Mouse (Mus musculus) kidney, postnatal 14 days (tissue): ENCODE results near the gene Ccdc51.

Experiments used
- DNase-seq: peaks from one replicate; pipeline ENCODE4 v3.0.0; 2022; ENCODE audit warnings: mixed read lengths

Gene Ccdc51

DNA sequence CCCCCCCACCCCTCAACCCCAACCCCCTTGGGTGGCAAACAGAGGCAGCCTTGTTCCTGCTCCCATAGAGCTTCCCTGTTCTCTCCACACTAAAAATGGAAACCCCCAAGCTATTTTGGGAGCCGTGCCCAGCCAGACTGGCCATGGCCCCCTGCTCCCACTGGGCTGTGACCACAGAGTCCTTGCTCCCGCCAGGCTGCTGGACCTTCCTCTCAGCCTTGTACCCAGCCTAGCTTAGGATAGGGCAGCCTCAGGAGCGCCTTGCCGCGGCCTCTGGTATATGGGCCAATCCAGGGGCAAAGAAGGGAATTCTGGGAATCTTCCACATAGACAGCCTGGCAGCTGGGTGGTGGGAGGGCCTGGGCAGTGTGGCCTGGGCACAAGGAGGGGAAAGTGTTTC, 15.5 kb downstream of the Ccdc51 start:
- peak; percentile 61 for DNase-seq

DNA sequence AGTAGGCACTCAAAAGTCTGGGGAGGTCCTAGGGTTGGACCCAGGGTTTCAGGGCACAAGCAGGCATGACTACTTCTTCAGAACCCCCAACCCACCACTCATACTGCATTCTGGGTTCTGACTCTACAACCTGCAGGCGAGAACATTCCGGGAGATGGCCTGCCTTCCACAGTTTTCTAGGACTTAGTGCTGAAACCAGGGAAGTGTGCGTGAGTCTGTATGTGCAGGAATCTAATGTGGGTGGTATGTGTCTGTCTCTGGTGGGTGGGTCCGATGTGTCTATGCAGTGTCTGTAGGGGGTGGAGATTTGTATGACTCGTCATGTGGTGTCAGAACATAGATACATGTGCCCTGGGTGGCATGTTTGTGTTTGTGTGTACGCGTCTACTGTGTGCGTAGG, 16.1 kb downstream of the Ccdc51 start:
- no peak for DNase-seq

DNA sequence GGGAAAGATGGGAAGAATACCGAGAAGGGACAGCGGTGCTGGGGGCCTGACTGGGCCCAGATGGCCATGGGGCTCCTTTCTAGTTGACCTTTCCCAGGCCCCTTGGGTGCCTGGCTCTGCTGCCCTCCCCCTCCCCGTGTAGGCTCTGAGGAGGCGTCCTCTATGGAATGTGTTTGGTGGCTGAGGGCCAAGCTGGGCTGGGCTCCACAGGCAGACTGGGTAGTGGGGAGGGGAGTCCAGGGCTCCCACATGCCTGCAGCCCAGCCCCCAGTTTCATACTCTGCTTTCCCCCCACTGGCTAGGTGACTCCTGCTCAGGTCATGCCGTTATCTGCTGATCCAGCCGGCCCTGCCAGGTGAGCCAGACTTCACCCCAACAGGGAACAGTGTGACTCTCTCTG, 16.7 kb downstream of the Ccdc51 start:
- peak; percentile 90 for DNase-seq

DNA sequence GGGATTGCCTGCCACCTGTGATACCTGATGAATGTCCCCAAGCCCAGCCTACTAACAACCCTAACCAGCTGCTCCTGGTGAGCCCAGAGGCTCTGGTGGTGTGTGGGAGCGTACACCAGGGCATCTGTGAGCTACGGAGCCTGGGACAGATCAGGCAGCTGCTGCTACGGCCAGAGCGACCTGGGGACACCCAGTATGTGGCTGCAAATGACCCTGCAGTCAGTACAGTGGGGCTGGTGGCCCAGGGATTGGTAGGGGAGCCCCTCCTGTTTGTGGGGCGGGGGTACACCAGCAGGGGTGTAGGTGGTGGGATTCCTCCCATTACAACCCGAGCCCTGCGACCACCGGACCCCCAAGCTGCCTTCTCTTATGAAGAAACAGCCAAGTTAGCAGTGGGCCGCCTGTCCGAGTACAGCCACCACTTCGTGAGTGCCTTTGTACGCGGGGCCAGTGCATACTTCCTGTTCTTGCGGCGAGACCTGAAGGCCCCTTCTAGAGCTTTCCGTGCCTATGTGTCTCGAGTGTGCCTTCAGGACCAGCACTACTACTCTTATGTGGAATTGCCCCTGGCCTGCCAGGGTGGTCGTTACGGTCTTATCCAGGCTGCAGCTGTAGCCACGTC, 18.1 kb downstream of the Ccdc51 start:
- no peak for DNase-seq

DNA sequence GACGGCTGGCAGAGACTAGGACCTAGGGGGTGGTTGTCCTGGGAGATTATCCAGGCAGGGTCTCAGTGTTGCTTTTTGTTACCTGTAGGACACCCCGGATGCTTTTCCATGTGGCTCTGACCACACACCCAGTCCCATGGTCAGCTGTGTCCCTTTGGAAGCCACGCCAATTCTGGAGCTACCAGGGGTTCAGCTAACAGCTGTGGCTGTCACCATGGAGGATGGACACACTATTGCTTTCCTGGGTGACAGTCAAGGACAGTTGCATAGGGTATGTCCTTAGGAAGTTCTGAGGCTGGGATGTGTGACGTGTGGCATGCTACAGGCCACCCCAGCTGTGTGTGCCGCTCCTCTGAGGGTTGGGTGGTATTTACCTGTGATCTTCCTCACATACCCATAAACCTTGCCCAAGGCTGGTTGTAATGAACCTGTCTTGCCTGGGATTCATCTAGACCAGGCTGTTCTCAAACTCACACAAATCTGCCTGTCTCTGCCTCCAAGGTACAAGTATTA, 19.7 kb downstream of the Ccdc51 start:
- no peak for DNase-seq

DNA sequence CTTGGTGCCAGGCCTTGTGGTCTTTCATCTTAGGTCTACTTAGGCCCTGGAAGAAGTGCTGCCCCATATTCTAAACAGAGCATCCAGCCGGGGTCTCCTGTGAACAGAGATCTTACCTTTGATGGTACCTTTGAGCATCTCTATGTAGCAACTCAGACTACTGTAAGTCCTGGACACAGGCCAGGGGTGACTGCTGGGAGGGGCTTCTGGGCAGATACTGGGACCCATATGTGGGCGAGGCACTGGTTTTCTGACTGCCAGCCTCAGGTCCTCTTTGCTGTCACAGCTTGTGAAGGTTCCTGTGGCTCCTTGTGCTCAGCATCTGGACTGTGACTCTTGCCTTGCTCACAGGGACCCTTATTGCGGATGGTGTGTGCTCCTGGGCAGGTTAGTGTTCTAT, 20.2 kb downstream of the Ccdc51 start:
- no peak for DNase-seq

DNA sequence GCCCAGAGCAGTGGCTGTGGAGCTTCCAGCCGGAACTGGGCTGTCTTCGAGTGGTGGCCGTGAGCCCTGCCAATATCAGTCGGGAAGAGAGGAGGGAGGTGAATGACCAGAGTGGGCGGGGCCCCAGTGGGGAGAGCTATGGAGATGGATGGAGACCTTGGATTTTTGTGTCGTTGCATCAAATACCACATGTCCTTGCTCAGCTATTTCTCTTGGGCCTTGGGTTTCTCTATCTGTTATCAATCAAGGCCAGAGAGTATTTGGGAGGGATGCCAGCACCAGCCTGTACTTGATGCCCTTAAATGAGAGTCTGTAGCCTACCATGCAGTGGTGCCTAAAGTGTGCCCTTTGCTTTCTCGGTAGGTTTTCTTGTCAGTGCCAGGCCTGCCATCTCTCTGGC, 21.0 kb downstream of the Ccdc51 start:
- no peak for DNase-seq

DNA sequence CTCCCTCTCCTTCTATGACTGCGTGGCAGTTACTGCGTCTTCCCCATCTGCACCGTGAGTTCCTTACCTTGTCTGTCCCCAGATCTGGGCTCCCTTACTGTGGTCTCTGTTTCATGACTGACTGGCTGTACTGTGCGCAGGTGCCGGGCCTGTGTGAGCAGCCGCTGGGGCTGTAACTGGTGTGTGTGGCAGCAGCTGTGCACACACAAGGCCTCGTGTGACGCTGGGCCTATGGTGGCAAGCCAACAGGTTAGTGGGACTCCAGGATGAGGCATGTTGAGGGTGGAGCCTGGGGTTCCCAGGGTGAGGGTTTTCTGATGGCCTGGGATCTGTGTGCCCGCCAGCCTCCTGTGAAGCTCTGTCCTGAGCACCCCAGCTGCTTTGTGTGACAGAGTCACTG, 21.8 kb downstream of the Ccdc51 start:
- DNase-seq, result no peak

DNA sequence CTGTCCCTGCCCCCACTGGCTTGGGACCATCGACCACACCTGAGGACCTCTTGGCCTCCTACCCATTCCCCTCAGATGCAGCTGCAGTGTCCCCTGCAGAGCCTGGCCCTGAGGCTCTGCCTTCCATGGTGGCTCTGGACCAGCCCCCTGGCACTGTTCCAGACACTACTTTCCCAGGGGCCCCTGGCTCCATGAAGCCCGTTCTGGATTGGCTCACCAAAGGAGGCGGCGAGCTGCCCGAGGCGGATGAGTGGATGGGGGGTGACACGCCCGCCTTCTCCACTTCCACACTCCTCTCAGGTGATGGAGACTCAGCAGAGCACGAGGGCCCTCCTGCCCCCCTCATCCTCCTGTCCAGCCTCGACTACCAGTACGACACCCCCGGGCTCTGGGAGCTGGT, 22.7 kb downstream of the Ccdc51 start:
- DNase-seq, result peak; percentile 43

DNA sequence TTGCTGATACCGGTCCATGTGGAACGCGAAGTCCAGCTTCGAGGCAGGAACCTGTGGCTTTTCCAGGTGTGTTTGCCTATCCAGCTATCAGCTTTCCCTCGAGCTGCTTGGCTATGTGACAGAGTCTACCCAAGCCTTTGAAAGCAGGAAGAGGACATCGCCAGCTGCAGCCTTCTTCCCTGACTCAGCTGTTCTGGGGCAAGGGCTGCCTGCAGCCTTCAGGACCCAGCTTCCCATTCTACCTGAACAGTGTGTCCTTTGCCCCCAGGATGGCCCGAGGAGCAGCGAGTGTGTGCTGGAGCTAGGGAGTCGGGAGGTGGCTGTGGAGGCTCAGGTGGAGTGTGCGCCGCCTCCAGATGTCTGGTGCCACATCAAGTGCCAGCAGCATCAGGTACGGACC, 23.4 kb downstream of the Ccdc51 start:
- no peak for DNase-seq

DNA sequence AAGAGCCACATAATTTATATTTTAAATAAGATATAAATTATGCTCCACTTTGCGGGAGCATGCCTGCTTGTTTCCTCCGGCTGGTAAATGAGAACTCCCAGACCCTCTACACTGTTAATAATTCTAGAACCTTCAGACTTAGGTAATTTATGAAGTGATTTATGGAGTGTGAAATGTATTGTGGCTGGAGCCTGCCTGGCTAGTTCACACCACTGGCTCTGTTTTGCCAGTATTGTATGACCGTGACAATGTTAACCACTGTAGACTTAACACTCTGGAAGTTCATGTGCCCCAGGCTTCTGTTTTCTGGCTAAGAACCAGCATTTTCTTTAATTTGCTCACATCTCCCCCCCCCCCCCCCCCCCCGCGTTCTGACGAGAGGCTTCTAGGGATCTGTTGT, 25.0 kb downstream of the Ccdc51 start:
- DNase-seq, result no peak

DNA sequence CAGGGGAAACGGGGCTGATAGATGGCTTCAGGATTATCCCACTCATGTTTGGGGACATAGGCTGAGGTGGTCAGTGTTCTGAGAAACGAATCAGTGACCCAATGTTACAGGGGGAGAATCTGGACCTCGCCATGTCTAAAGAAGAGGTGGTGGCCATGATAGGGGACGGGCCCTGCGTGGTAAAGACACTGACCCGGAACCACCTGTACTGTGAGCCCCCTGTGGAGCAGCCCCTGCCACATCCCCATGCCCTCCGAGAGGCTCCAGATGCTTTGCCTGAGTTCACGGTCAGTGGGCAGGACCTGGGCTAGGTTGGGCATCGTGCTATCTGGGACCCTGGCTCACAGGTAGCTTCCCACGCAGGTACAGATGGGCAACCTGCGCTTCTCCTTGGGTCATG, 27.9 kb downstream of the Ccdc51 start:
- DNase-seq, result no peak

DNA sequence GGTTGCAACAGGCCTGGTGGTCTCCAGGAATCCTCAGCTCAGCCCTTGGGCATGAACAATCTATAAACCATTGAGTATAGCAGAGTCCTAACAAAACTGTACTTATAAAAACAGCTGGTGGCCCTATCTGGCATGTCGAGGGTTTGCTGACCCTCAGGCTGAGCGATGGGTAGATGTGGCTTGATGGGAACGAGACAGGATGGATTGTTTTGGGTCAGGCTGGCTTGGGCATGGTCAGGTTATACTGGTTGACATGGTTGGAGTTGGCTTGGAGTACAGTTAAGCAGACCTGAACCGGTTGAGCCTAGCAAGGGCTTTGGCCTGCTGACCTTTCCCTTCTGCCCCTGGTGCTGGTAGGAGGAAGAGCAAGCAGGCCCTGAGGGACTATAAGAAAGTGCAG, 28.8 kb downstream of the Ccdc51 start:
- no peak for DNase-seq

DNA sequence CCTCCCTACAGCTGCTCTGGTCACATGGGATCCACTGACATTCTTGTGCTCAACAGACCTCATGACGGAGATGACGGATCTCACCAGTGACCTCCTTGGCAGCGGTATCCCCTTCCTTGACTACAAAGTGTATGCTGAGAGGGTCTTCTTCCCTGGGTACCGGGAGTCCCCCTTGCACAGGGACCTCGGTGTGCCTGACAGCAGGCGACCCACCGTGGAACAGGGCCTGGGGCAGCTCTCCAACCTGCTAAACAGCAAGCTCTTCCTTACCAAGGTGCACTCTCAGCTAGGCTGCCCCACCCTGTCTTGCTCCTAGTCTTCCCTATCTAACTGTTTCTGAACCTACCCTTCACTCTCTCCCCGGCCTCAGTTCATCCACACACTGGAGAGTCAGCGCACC, 29.3 kb downstream of the Ccdc51 start:
- no peak for DNase-seq

DNA sequence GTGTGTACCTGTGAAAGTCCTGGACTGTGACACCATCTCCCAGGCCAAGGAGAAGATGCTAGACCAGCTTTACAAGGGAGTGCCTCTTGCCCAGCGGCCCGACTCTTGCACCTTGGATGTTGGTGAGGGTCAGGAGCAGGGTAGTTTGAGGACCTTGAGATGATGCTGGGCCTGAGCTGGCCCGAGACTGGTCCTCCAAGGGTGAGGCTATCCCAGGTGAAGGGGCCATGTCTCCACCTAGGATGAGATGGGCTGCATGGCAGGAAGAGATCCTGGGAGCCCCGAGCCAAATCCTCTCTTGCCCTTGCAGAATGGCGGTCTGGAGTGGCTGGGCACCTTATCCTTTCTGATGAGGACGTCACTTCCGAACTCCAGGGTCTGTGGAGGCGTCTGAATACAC, 31.0 kb downstream of the Ccdc51 start:
- no peak for DNase-seq

DNA sequence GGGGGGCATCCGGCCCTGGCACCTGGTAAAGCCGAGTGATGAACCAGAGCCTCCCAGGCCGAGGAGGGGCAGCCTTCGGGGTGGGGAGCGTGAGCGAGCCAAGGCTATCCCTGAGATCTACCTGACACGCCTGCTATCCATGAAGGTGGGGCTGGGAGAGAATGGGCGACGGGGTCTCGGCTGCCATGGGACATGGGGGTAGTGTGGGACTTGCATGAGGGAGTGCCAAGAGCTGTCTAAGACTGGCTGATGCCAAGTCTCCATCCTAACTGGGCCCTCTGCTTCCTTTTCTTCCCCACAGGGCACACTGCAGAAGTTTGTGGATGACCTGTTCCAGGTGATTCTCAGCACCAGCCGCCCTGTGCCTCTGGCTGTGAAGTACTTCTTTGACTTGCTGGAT, 32.0 kb downstream of the Ccdc51 start:
- DNase-seq, result no peak

DNA sequence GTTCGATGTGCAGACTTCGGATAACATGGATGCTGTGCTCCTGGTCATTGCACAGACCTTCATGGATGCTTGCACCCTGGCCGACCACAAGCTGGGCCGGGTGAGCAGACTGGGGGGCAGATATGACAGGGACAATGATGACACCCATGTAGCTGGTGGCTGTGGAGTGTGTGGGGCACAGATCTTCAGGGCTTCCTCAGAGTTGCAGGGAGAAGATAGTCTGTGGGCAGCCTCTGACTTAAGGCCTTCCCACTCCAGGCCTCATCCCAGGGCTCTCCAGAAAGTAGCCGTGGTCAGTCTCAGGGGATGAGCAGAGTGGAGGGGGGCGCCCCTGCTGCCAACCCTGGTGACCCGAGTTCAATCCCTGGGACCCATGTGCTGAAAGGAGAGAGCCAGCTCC, 32.6 kb downstream of the Ccdc51 start:
- no peak for DNase-seq

DNA sequence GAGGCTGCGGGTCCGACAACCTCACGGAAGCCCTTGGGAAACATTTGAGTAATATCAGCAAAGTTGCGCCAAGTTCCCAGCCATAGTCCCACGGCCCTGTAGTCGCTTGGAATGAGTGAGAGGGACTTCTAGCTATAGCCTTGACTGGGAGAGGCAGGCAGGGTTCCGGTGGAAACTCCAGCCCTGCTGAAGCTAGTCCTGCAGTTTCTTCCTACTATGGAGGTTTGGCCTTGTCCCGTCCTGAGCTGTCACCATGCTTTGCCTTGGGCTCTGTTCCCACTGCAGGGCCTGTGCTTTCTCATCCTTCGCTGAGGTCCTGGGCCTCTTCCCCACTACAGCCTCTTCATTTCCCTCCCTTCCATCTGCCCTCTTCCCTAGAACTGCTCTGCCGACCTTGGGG, 33.9 kb downstream of the Ccdc51 start:
- DNase-seq, result no peak

DNA sequence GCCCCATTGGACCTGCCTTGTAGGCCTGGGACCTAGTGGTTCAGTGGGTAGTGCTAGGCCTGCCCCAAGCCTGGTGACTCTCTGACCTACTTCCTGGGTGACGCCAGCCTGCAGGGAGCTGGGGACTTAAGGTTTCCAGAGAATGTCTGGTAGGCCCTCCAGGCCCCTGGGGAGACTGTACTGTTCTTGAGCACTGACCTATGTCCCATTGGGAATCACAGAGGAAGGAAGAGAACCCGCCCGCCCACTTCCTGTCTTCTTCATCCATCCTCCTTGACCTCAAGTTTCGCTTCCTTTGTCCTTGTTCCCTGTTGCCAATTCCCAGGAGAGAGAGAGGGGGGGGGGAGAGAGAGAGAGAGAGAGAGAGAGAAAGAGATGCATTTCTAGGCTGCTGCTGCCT, 35.8 kb downstream of the Ccdc51 start:
- peak; percentile 36 for DNase-seq

DNA sequence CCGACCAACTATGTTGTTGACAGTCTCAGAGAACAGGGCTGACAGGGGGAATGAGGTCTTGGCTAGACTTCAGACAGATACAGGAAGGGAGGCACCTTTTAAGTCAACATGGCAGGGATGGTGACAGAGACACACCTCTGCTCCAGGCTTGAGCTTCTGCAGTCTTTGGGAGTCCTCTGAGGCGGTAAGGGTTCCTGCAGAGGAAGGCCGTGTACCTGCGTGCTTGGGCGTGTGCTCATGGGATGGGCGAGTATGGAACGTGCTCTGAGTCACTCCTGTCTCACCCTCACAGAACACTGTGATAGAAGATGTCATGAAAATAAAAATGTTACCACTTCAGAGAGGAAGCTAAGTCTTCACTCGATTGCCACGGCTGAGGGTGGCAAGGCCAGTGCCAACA, 37.3 kb downstream of the Ccdc51 start:
- peak; percentile 0 for DNase-seq

DNA sequence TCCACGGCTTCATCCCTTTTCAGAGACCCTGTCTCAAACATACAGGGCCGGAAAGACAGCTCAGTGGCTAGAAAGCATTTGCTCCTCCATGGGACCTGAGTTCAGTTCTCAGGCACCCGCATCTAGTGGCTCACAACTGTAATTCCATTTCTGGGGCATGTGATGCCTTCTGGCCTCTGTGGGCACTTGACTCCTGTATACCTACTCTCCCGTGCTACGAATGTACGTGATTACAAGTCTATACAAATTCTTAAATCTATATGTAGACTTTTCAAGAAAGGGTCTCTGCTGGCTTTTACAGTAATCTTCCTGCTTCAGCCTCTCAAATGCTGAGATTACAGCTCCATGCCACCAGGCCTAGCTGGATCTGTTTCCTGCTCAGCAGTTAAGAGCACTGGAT, 38.7 kb downstream of the Ccdc51 start:
- peak; percentile 0 for DNase-seq

DNA sequence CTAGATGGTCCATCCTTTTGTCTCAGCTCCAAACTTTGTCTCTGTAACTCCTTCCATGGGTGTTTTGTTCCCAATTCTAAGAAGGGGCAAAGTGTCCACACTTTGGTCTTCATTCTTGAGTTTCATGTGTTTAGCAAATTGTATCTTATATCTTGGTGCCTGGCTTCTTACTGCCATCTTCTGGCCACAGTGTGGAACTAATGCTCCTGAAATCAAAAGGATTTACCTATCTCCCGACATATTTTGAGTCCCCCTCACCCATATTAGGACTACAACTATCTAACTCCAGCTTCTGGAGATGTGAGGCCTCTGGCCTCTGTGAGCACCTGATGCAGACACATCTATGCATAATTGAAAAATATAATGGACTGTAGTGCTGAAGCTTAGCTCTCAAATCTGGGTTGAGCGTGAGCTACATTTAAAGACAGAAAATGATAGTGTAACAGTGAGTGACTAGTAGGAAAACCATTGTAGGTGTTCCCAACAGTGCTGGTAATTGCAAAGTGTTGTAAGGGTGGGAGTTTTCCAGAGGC, 40.3 kb downstream of the Ccdc51 start:
- peak; percentile 45 for DNase-seq

DNA sequence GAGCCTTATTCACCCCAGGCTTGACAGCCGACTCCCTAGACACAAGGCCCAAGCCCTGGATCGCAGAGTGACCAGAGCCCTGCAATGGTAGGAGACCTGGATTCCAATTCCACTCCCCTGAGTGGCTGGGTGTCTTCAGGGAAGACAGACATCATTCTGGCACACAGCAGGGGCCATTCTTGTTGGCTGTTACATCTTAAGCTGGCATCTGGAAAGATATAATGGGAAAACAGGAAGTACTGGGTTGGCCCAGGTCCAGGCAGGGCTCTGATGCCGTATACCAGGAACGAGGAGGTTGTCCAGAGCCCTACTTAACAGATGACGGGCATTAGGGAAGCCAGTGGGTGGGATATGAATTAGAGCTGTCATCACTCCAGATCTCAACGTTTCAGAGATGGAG, 41.0 kb downstream of the Ccdc51 start:
- DNase-seq, result peak; percentile 20

DNA sequence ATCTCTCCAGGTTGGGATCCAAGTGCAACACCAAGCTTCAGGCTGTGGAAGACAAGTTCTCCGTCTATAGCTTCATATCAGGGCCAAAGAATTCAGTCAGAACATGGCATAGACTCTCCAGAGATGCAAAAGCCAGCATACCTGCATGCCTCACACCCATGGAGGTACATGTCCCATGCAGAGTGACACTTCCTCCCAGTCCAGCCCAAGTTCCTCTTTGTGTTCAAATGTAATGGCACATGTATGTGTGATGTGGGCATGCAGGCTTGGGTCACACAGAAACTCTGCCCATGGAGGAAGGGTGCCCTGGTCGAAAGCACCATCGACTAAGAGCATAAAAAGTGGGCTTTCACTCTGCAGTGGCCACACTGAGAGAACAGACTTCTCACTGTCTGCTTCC, 41.9 kb downstream of the Ccdc51 start:
- peak; percentile 0 for DNase-seq

DNA sequence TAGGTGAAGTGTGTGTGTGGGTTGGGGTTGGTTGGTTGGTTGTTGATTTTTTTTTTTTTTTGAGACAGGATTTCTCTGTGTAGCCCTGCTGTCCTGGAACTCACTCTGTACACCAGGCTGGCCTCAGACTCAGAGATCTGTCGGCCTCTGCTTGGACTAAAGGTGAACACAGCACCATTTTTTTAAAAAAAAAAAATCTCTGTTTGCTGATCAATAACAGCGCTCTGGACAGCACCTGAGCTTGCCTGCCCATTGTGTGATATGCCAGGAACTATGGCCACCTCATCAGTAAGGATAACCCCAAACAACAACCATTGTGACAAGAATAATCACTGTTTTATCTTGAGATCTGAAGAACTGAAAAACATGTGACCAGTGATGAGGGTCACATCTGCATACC, 42.8 kb downstream of the Ccdc51 start:
- DNase-seq, result no peak
